Mouse (Mus musculus): ENCODE measurements around the gene Gm10065.

Gm10065 gene

DNA sequence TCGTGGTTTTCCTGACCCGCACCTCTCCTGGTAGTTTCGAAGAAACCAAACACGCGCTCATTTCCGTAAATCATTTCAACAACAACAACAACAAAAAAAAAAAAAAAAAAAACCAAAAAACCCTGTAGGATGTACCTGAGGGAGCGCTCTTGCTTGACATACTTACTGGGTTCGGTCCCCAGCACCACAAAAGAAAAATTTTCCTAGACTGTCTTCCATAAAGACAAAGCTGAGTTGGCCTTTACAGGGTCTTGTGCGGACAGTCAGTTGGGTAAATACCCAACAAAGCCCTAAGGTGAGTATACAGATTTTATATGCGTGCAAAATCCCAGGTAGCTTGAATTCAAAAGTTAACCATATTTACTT lies 38.1 kb downstream of the Gm10065 start:
- in situ Hi-C loops (cut with MboI; ENCODE audit: low pct_unique_long_range_greater_than_20kb in 1 of 2, low sequenced_read_pairs in 2 of 2, unreplicated experiment in 1 of 2) = no loop called here

DNA sequence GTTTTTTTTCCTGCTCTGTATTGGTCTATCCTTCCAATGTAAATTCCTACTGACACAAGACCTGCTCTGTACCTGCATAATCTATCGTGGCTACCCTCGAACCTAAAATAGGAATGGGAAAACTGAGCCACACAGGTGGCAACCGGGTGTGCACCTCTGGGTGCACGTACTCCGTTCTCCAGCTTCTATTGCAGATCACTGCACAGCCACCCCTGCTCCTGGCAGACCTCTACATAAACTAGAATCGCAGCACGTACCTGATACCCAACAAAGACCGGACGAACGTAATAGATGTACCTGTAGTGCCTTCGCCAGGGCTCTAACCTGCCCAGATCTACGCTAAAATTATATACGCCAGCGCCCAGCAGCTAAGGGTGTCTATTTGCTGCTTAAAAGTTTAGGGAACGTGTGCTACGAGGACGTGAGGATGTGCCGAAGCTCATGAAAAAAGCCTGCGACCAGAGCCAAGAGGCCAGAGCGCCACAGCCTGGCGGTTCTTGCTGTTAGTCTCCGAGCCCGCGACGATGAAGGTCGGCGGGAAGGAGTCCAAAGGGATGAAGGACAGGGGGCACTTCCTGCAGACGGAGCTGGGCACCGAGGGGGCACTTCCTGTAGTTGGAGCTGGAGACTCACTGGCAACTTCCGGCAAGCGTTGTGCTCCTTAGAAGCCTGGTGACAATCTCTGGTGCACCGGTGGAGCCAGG lies 38.6 kb downstream of the Gm10065 start, which contains the start of gene Pgbd1:
TSS of gene Pgbd1 (minus strand) at position 556 of the 704 bp plus-strand sequence.
- in situ Hi-C loops (cut with MboI; ENCODE audit: low pct_unique_long_range_greater_than_20kb in 1 of 2, low sequenced_read_pairs in 2 of 2, unreplicated experiment in 1 of 2) = no loop called here

DNA sequence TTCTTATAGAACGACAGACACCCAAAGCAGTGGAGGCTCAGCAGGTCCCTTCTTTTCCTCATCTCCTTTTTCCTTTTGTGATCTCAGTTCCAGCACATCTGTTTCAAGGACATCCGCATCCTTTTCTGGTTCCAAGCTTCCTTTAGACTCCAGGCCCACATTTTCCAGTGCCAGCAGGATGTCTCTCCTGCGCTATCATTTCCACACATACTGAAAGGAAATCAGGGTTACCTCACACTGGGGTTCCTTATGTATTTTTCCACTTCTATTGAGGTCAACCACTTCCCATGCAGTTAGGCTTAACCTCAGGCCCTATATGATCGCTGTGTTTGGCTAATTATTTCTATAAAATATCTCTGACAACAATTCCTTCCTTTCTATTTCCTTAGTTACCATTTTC lies 43.8 kb downstream of the Gm10065 start:
- in situ Hi-C loops (cut with MboI; ENCODE audit: low pct_unique_long_range_greater_than_20kb in 1 of 2, low sequenced_read_pairs in 2 of 2, unreplicated experiment in 1 of 2) = no loop called here
